Mouse (Mus musculus) mouse embryonic stem cell (cell line): Measurements from ENCODE around the gene Pcdh7.
"Not testable (repeated sequence)": the region's sequence is repeated elsewhere in the genome, so short reads cannot be mapped to it uniquely, and the experiment has no call there.

ENCODE experiments used
- in situ Hi-C, 2 experiments: fragments of 300-500 bp; cut with MboI; formaldehyde crosslinking; loops; 1 replicate in 1 of 2; 3 replicates in 1 of 2; pipeline ENCODE4 v1.14.3; 2019 to 2020; ENCODE audit warnings: low sequenced_read_pairs in 2 of 2, low pct_unique_long_range_greater_than_20kb in 1 of 2, mixed read lengths in 1 of 2; ENCODE audit not compliant: unreplicated experiment in 1 of 2

Pcdh7 gene

DNA sequence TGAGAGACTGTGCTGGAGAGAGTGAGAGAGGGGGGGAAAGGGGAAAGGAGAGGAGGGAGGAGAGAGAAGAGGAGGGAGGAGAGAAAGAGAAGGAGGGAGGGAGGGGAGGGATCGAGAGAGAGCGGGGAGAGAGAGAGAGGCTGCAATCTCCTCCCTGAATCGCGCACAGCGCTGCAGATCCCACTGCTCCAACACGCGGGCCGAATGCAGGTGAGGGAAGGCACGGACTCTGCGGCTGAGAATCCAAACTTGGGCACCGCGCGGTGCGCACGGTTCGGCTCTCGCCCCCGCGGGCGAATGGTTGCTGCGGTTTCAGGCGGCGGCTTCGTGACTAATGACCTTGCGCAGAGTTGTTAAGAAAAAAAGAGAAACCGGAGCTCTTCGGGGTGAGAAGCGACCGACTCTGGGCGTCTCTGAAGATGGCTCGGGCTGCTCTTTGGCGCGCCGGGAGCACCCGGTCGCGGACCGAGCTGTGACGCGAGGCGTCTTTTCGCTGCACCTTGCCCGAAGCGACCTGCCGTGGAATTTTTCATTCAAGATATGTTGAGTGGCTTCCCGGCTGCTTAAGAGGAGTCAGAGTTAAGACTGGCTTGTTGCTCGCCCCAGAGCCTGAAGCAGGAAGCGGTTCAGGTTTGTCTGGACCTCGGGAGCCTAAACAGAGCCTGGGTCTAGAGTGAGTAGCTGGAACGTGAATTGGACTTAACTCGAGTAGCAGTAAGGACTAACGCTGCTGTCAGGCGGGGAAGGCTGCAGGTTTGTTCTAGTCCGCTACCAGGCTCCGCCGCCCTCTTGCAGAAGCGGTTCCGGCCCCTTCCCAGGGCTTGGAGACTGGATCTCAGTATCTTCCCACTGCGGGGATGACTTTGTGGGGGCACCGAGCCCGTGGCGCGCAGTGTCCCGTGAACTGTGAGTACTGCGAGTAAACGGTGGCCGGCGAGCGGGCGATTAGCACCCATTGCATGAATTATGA, at the start of gene Pcdh7:
Pcdh7 (plus strand) TSS at position 62 of the 970 bp plus-strand sequence.
- in situ Hi-C loops, result no loop called here

DNA sequence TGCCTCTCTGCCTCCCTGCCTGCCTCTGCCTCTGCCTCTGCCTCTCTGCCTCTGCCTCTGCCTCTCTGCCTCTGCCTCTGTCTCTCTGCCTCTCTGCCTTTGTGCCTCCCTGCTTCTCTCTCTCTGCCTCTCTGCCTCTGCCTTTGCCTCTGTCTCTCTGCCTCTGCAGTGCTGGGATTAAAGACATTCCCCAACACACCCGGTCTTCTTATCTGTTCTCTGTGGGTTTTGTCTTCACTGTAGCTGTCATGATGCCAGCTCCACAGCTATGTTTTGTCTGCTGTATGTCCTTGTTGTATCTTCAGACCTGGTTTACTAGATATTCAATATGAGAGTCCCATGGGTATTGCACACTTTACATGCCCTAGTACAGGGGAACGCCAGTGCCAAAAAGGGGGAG, 40.8 kb upstream of the Pcdh7 start:
- in situ Hi-C loops, result not testable (repeated sequence)

DNA sequence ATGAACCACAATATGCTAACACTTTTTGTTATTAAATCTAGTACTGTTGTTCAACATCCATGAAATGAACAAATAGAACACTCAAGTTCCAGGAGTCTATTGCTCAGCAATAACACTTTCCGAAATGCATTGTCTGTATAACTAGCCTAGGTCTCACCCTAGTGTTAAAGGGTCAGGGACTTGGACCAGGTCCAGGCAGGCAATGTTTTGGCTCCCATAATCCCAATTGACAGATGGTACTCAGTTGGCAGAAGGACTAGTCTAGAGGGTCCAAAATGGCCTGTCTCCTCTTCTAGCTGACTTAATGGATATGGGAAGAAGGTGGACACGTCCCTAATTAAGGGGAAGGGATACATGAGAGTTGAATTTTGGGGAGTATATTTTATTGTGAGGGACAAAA, 9.4 kb upstream of the Pcdh7 start:
- in situ Hi-C loops, result no loop called here

DNA sequence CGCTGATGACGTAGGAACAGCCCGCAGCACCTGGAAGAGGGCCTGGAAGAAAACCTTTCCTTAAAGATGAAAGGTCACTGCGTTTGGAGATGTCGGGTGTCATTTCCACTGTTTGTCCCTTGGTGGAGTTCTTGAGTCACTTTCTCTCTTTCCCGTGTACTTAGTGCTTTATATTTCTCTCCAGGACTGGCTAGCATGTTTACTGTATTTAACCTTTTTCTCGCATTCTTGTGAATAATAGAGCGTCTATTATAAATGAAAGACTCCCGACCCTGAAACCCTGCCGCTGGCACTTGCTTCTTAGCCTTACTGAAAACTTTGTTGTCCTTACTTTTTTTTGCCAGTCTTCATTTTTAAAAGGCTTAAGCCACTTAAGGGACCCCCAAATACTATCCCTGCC, 3.8 kb upstream of the Pcdh7 start:
- in situ Hi-C loops, result no loop called here

DNA sequence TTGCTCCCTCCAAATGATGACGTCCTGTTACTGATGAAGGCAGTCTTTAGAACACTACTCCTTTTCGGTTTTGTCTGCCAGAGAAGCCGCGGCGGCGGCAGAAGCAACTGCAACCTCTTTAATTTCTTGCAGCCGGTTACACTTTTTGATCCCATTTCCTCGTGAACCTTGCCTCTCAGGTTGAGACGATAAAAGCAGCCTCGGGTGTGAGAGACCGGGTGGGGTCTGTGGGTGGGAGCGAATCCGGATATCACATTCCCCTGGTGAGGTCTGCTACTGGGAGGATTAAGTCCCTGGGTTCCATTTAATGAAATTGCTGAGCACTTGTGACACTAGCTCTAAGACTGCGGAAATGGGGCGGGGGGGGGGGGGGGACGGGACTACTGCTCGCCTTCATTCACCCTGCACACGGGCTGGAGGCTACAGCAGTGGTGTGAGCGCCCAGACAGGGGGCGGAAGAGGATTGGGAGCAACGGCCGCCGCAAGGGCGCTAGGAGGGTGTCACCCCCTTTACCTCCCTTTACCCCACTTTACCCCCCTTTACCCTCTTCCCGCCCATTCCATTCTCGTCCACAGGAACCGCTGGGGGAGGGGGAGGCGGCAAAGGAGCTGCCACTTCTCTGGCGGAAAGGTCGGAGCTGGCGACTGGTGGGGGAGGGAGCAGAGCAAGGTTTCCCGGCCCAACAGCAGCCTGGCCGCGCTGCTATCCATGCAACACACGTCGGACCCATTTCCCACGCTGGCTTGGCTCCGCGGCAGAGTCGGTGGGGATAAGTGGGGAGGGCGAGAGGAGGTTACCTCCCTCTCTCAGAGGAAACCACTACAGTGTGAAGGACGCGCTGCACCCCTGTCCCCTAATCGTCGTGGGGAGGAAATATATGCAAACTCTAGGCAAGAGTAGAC, 2.9 kb upstream of the Pcdh7 start:
- in situ Hi-C loops, result no loop called here

DNA sequence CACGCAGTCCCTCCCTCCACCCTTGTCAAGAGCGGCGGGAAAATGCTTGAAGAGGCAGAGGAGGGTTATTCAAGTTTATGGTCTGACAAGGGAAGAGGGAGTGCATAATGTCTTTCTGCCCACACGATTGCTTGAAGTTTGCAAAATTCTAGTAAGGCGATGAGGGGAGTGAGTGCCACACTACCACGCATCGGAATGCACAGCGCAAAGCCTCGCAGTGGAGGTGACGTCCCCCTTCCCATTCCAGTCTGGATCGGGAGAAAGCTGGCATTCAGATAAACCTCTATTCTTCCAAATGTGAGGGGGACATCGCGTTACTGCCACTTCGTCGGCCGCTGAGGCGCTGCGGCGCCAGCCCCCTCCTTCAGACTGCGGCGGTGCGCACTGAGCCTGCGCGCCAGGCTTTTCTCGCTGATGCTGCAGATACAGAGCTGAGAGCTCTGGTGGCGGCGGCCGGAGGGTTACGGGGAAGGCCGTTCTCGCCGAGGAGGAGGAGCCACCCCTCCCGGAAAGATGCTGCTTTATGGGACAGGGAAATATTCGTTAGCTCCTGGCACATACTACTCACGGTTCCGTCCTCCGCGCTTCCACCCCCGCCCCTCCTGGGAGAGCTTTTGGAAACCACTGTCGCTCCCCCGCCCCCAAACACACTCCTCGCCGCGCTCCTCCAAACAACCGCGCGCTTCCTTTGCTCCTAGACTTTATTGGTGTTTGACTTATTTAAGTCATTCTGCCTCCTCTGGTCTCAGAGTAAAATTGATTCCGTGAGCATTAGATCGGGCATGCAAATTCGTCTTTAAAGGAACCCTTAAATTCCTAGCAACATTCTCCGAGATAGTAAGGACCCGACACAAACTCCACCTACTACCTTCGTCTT, 2.0 kb upstream of the Pcdh7 start:
- in situ Hi-C loops, result no loop called here

DNA sequence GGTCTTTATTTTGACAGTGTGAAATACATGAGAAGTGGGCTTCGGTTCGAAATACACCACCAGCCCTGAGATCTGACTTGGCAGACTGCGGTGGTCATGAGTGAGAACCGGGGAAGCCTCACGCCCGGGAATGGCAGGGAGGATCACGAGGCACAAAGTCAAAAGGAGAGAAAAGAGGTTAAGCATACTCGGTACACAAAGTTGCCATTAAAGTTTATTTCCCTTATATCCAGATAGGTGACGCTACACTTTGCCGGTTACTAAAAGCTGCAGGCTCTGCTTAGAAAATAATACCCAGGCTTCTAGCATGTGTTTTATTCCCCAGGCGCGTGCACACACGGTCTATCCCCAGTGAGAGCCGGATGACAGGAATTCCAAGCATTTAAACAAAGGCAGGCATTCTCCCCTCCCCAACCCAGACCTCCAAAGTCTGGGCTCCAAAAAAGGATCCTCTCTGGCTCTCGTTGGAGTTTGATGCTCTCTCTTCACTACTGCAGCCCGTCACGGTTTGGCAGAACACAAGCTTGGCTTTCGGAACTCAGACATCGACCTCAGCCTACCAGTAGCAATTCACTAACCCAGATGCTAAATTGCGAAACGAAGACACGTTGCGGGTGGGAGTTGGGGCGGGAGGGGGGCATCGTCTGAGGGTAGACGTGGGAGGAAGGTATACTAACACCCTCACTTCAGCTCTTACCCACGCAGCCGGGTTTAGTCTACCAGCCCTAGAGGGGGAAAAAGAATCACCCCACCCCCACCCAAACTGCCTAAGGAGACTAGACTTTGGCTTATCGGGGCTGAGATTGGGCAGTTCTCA, 1.1 kb upstream of the Pcdh7 start:
- in situ Hi-C loops, result no loop called here

DNA sequence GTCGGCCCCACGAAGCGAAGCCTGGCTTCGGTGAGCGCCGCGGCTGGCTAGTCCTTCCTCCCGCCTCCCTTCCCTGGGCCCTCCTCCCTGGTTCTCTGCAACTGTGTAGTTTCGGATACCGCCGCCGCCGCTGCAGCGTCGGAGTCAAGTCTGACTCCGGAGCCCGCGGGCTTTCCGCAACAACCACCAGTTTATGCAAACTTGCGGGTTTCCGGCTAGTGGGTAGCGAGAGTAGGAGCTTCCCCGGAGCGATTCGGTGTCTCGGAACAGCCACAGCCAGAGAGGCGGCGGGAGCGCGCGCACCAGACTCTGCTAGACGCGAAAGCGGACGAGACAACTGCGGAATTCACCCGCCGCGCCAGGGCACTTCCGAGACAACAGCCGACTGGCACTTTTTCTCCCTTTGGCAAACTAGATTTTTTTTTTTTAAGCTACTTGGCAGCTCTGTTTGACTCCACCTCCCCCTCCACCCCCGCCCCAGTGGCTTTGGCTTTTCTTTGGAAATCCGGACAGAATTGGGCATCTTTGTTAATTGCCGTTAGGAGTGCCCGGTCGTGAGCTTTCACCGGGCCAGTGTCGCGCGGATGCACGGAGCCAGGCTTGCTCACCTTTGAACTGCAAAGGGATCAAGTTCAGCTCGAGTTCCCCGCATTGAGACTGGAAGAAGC, 395 bp upstream of the Pcdh7 start:
- in situ Hi-C loops, result no loop called here

DNA sequence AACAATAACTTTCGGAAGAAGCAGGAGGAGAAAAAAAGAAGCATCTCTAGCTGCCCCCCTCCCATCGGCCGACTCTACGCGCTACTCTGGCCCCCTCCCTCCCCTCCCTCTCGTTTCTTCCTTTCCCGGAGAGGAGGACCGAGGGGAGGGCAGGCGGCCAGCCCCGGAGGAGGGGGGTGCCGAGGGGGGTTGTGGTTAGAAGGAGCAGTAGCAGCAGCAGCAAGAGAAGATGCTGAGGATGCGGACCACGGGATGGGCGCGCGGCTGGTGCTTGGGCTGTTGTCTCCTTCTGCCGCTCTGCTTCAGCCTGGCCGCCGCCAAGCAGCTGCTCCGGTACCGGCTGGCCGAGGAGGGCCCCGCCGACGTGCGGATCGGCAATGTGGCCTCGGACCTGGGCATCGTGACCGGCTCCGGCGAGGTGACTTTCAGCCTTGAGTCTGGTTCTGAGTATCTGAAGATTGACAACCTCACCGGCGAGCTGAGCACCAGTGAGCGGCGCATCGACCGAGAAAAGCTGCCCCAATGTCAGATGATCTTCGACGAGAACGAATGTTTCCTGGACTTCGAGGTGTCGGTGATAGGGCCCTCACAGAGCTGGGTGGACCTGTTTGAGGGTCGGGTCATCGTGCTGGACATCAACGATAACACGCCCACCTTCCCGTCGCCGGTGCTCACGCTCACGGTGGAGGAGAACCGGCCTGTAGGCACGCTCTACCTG, 1.3 kb downstream of the Pcdh7 start:
- in situ Hi-C loops, result no loop called here

DNA sequence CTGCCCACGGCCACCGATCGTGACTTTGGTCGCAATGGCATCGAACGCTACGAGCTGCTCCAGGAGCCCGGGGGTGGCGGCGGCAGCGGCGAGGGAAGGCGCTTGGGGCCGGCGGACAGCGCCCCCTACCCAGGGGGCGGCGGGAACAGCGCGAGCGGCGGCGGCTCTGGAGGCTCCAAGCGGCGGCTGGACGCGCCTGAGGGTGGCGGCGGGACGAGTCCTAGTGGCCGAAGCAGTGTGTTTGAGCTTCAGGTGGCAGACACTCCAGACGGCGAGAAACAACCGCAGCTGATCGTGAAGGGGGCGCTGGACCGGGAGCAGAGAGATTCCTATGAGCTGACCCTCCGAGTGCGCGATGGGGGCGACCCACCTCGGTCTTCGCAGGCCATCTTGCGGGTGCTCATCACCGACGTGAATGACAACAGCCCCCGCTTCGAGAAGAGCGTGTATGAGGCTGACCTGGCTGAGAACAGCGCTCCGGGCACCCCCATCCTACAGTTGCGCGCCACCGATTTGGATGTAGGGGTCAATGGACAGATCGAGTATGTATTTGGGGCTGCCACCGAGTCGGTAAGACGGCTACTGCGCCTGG, 1.9 kb downstream of the Pcdh7 start:
- in situ Hi-C loops, result no loop called here

DNA sequence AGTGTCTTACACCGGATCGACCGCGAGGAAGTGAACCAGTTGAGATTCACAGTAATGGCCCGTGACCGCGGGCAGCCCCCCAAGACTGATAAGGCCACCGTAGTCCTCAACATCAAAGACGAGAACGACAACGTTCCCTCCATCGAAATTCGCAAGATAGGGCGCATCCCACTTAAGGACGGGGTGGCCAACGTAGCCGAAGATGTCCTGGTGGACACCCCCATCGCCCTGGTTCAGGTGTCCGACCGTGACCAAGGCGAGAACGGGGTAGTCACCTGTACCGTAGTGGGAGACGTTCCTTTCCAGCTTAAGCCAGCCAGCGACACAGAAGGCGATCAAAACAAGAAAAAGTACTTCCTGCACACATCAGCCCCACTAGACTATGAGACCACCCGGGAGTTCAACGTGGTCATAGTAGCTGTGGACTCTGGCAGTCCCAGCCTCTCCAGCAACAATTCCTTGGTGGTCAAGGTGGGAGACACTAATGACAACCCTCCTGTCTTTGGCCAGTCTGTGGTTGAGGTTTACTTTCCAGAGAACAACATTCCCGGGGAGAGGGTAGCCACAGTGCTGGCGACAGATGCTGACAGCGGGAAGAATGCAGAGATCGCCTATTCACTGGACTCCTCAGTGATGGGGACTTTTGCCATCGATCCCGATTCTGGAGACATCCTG, 2.6 kb downstream of the Pcdh7 start:
- in situ Hi-C loops, result no loop called here

DNA sequence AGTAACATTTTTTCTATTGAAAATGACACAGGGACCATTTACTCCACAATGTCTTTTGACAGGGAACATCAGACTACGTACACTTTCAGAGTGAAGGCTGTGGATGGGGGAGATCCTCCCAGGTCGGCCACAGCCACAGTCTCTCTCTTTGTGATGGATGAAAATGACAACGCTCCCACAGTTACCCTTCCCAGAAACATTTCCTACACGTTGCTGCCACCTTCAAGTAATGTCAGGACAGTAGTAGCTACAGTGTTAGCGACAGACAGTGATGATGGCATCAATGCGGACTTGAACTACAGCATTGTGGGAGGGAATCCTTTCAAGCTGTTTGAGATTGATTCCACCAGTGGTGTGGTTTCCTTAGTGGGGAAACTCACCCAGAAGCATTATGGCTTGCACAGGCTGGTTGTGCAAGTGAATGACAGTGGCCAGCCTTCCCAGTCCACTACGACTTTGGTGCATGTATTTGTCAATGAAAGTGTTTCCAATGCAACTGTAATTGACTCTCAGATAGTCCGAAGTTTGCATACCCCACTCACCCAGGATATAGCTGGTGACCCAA, 3.5 kb downstream of the Pcdh7 start:
- in situ Hi-C loops, result no loop called here

DNA sequence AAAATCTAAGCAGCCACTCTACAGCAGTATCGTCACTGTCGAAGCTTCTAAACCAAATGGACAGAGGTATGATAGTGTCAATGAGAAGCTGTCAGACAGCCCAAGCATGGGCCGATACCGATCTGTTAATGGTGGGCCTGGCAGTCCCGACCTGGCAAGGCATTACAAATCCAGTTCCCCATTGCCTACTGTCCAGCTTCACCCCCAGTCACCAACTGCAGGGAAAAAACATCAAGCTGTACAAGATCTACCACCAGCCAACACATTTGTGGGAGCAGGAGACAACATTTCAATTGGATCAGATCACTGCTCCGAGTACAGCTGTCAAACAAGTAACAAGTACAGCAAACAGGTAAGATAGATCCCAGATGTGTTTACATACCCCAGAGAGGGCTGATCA, 4.2 kb downstream of the Pcdh7 start:
- in situ Hi-C loops, result no loop called here

DNA sequence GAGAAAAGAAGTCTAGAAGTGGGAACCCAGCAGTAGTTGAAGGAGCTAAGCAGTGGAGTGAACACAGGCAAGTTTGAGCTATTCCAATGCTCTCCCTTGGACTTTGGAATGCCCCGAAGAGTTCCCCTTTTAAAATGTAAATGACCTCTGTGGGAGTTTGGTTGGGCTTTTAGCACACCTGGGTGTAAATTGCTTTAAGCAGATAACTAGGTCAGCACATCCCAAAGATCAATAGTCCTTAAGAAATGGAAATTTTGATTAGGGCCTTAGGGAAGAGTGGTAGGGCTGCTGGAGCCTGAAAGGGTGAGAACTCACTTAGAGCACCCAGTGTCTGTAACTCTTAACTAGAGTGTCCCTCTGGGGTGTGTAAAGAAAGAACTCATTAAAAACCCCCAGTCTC, 15.7 kb downstream of the Pcdh7 start:
- in situ Hi-C loops, result no loop called here

DNA sequence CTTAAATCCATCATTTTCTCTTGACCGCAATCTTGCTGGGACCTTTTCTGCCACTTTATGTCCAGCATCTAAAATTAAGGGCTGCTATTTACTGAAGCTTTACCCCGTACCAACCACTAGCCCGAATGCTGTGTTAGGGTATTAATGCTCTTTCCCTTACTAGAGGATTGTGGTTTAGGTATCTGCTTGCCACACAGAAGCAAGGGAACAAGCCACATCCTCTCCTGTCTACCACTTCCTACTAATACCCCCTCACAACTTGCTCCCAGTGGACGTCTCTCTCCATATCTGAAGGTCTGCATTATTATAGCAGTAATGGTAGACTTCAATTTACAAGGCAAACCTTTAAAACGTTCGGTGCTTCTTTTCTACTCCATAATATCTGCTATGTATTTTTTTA, 18.0 kb downstream of the Pcdh7 start:
- in situ Hi-C loops, result no loop called here

DNA sequence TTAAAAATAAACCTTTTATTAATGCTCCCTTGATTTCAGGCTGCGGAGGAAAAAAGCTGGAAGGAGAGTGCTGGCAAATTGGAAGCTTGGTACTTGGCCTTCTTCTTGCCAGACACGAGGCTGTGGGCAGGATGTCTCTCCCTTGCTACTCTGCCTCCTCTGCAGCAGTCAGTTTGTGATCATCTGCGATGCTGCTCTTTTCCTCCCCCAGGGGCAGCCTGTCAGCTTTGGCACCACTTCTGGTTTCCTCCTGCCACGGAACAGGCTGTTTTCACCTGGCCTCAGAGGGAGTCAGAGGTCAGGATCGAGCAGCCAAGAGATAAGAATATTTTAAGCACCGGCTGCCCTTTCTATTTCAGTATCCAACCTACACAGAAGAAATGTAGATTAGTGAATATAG, 25.2 kb downstream of the Pcdh7 start:
- in situ Hi-C loops, result no loop called here
